Mouse (Mus musculus) v-Abl transformed pro-B cells (cell line): ENCODE data around the gene Gm21739.
"Not testable (repeated sequence)": the region's sequence is repeated elsewhere in the genome, so short reads cannot be mapped to it uniquely, and the experiment has no call there.

Experiments
- in situ Hi-C, 2 experiments: fragments of 400-800 bp; cut with MboI; formaldehyde crosslinking; loops; one replicate each; pipeline ENCODE4 v1.15.1; 2025; ENCODE audit not compliant: unreplicated experiment in 2 of 2

Gene Gm21739

GRCm38 (mm10) chrY:44264344-44264743 lies at the start of gene Gm21739:
TSS of gene Gm21739 (minus strand) at chrY:44264444.
- in situ Hi-C loops = not testable (repeated sequence)
